In genomic region chr2:31915112-31915511, GRCm38 (mm10) we compare ENCODE assay signal across 9 mouse cellular contexts. TPM values are rescaled to one million over a fixed set of nuclear protein-coding genes. Genes with fewer than 3 reads are reported as not detected.
DNase-seq lines count a peak whose midpoint lies in the region; ATAC-seq and TF ChIP-seq lines count a peak whose summit lies in the region.
"Had no signal": no experiment of that assay in that cellular context is flagged by ENCODE, and none has a peak within 500 bp of the region (broad histone marks: within the 10 kb centered on the region; RNA-seq: fewer than 3 reads in every experiment).

No protein-coding gene starts in this region.

- H3K4me2 ChIP-seq in lung, postnatal 0 days (replicated peaks; ENCODE audit: low read depth, low read length) = no peak overlapping the region

- ATAC-seq in lung, postnatal 0 days = peak; percentile 23; the same call in 1 of the 2 replicates

- DNase-seq in 3T3-L1 (ENCODE audit: low read depth, low spot score) (peak; percentile 94), ES-CJ7 (ENCODE audit: low read depth, low spot score) (peak; percentile 83)
- DNase-seq in cerebellum, adult 11-12 months = peak; percentile 51
- peak; percentile 56 to 57 for DNase-seq in gastrocnemius, adult 8-10 months (ENCODE audit: low spot score in 2 of 2)
- DNase-seq in large intestine, adult 2 months (ENCODE audit: low read depth, low spot score) = peak; percentile 27
- peak; percentile 79 for DNase-seq in lung, postnatal 0 days (ENCODE audit: low spot score)
- peak; percentile 88 for DNase-seq in right cerebral cortex, postnatal 14 days
- peak; percentile 56 to 82 for DNase-seq in urinary bladder, postnatal 4 days (ENCODE audit: low spot score in 2 of 2)

- H3K9ac ChIP-seq in lung, postnatal 0 days (replicated peaks; ENCODE audit: low read depth) = no peak overlapping the region

- TF ChIP-seq CTCF in lung, postnatal 0 days (IDR thresholded peaks at IDR 0.05) = peak; percentile 95

- TF ChIP-seq EP300 in lung, postnatal 0 days (IDR thresholded peaks at IDR 0.05) = no peak

- H3K27me3 ChIP-seq in lung, postnatal 0 days (replicated peaks; ENCODE audit: insufficient read depth, low read length) = no peaks in the 10 kb centered on the region

- H3K27ac ChIP-seq in lung, postnatal 0 days (ENCODE audit: low read length) = no peak overlapping the region

- no peak overlapping the region for H3K4me3 ChIP-seq in lung, postnatal 0 days (ENCODE audit: low read depth, low read length)

- 22% methylated on average over 4 of the region's 4 CpGs for WGBS in large intestine, adult 2 months
- 20% methylated on average over 4 of the region's 4 CpGs for WGBS in lung, postnatal 0 days

- H3K9me3 ChIP-seq in lung, postnatal 0 days (ENCODE audit: low read length) = no peaks in the 10 kb centered on the region

- no peaks in the 10 kb centered on the region for H3K4me1 ChIP-seq in lung, postnatal 0 days (ENCODE audit: insufficient read depth, low read depth, low read length)

- no peaks in the 10 kb centered on the region for H3K36me3 ChIP-seq in lung, postnatal 0 days (ENCODE audit: insufficient read depth, low read length)

RNA-seq across cellular contexts. Expression of gene Lamc3, which starts 28.0 kb away (rescaled TPM):
- under 1 TPM; 0.07 to 0.67 (median 0.30) TPM for total RNA-seq in gastrocnemius, adult 8-10 months (2022)
- 1.2 and 2.6 TPM in 2 replicates for polyA plus RNA-seq in large intestine, adult 2 months (2012; rRNA removed)
- 2.9 and 3.4 TPM in 2 replicates for polyA plus RNA-seq in lung, postnatal 0 days (2015; fragmentation: Nextera tagmentation; extraction: Ambion mirVana)
- total RNA-seq: hematopoietic stem cell, adult 5-6 weeks had no signal

RNA-seq across cellular contexts. Expression of gene Aif1l, which starts 34.8 kb away (rescaled TPM):
- 1 to 10 TPM; 1.3 to 3.7 (median 2.3) TPM for total RNA-seq in gastrocnemius, adult 8-10 months (2022)
- polyA plus RNA-seq in large intestine, adult 2 months (2012; rRNA removed) = 0.58 and 0.87 TPM in 2 replicates
- polyA plus RNA-seq in lung, postnatal 0 days (2015; fragmentation: Nextera tagmentation; extraction: Ambion mirVana) = 11.7 and 12.6 TPM in 2 replicates

RNA-seq across cellular contexts. Expression of gene Nup214, which starts 59.1 kb away (rescaled TPM):
- 10 to 100 TPM; 16.0 to 20.5 (median 18.3) TPM for total RNA-seq in gastrocnemius, adult 8-10 months (2022)
- polyA plus RNA-seq in large intestine, adult 2 months (2012; rRNA removed) = 32.7 and 39.2 TPM in 2 replicates
- polyA plus RNA-seq in lung, postnatal 0 days (2015; fragmentation: Nextera tagmentation; extraction: Ambion mirVana) = 57.1 and 65.6 TPM in 2 replicates

Comparison
In these comparisons a context has a peak if more than half of its experiments do, and no peak if none do; other contexts are left out.
1. DNase-seq: peak in every context shown above with its lines; median percentile 94 in 3T3-L1; 88 in right cerebral cortex, postnatal 14 days; 83 in ES-CJ7; 79 in lung, postnatal 0 days; 69 in urinary bladder, postnatal 4 days; 56 in gastrocnemius, adult 8-10 months; 51 in cerebellum, adult 11-12 months; 27 in large intestine, adult 2 months.